Mouse (Mus musculus) heart, postnatal 25 days (tissue): ENCODE measurements around the gene Cpm. TPM values are rescaled to one million over a fixed set of nuclear protein-coding genes. Genes with fewer than 3 reads are reported as not detected.

Experiments
- total RNA-seq, 2 experiments: library from RNA; stranded (reverse); gene quantifications; 2 replicates each; pipeline ENCODE4 v1.2.3; 2021

Cpm gene
- total RNA-seq, 2 experiments from 2014 or later, result 3.9 to 4.5 TPM

Other genes with a start within 250 kb of the Cpm start
- 10 to 100 TPM; 27.9 to 35.2 TPM for gene Cpsf6, start 249.5 kb upstream of the Cpm start, total RNA-seq
- 10 to 100 TPM; 49.3 to 53.1 TPM for gene Mdm2, start 81.3 kb downstream of the Cpm start, total RNA-seq
- gene Slc35e3, start 116.9 kb downstream of the Cpm start, total RNA-seq, result 1 to 10 TPM; 7.4 to 7.5 TPM
- 1 to 10 TPM; 7.3 to 8.6 TPM for gene Nup107, start 163.2 kb downstream of the Cpm start, total RNA-seq
- 10 to 100 TPM; 48.1 to 56.8 TPM for gene Rap1b, start 216.5 kb downstream of the Cpm start, total RNA-seq